In the genomic region with DNA sequence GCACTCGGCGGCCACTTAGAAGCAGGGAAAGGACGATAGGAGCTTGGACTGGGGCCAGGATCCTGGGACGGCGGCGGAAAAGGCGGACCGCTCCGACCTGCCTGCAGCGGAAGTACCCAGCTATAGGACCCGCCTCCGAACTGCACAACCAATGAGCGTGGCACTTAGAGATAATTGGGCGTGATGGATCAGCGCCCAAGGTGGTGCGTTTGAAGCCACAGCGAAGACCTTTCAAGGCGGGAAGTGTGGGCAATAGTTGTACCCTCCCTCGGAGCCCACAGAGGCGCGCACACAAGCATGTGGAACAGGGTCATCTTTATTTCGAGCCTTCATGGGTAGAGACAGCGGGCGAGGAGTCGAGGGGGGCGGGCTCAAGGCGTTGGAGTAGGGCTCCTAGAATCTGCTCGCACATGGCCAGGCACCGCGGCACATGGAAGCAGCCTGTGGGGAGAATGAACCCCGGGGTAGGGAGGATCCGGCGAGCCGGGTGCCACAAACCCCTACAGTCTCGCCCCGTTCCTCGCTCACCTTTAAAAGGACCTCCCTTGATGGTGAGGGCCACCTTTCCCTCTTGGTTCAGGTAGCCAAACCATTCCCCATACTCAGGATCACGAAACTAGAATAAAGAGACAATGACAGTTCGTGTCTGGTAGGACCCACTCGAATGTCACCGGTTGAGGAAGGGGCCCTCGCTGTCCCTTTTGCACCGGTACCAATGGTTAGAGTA, we compare ENCODE assay signal across 1 mouse cellular context.
TF ChIP-seq lines count a peak whose summit lies in the region.

Gene Arhgap4, minus strand, starts transcription at position 48 of the 727 bp plus-strand sequence.
Gene Naa10, minus strand, starts transcription at position 122 of the 727 bp plus-strand sequence.

TF ChIP-seq in CH12.LX, 34 proteins besides CTCF, POLR2A, EP300 and RAD21 (continued from another document):
- TF ChIP-seq MYC (IDR thresholded peaks at IDR 0.05; ENCODE audit: low read depth, low read length) (peak; percentile 88), UBTF (IDR thresholded peaks at IDR 0.05; ENCODE audit: low read depth, low read length) (no peak), ELF1 (IDR thresholded peaks at IDR 0.05; ENCODE audit: low read depth, low read length) (0 out of 2 replicates have a peak, but pooled peaks have one; percentile 43), TBP (conservative IDR thresholded peaks at IDR 0.05; ENCODE audit: low read depth, low read length) (peak; percentile 45; the same call in 1 of the 2 replicates), ZC3H11A (IDR thresholded peaks at IDR 0.05; ENCODE audit: low read depth, low read length) (no peak), TCF12 (IDR thresholded peaks at IDR 0.05; ENCODE audit: low read depth, low read length) (0 out of 2 replicates have a peak, but pooled peaks have one; percentile 45)
